Mouse (Mus musculus): Measurements from ENCODE around the gene Hdac9. TPM values are rescaled to one million over a fixed set of nuclear protein-coding genes. Genes with fewer than 3 reads are reported as not detected.

Gene Hdac9
- total and polyA plus RNA-seq, 2 experiments from 2014 or later, result 14.9 to 21.6 TPM

DNA sequence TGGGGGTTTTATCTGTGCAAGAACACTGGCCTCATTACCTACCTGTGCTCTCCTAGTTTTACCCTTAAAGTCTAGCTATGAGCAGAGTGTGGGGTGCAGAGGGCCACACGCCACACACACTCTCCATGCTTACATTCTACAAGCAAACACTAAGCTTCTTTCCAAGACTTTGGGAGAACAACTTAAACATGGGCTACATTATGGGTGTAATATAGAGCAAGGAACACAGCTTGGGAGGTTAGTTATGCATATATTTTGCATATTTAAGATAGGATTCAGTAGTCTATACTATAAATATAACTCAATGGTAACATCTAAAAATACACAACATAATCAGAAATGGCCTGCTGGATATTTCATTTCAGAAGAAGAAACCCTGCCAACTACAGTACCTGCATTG lies 80.8 kb downstream of the Hdac9 start:
- Histone ChIP-seq H3K9me3 (ENCODE audit: low read length) (no peaks in the 10 kb centered on the region), H3K9ac (no peak overlapping the region), H3K4me2 (ENCODE audit: low read depth) (no peak overlapping the region), H3K36me3 (ENCODE audit: insufficient read depth) (no peaks in the 10 kb centered on the region), H3K4me3 (ENCODE audit: low read depth, low read length) (no peak overlapping the region), H3K27ac (ENCODE audit: low read depth, low read length) (no peak overlapping the region), H3K4me1 (ENCODE audit: insufficient read depth) (no peaks in the 10 kb centered on the region), H3K27me3 (ENCODE audit: insufficient read depth, low read length) (no peaks in the 10 kb centered on the region)
- no peak for DNase-seq
- ATAC-seq, result peak; percentile 53
- WGBS, result 86% methylated on average over 1 of the region's 1 CpGs
- TF ChIP-seq CTCF (IDR thresholded peaks at IDR 0.05; ENCODE audit: low read depth), result no peak

DNA sequence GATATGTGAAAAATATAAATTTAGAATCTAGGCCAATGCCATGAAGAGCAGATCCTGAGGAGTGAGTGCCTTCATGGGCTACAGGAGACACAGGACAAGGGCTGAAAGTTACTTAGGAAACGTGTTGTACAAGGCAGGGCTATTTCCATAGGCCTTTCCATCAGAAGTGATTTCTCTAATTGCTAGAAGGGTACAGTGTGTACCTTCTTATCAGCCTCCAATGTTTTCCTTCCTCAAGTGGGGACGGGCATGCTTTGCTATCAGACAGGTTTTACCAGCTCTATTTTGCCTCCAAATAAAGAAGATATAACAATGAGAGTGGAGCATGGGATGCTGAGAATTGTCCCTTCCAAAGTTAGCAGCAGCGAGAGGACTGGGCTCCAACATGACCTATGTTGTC lies 81.4 kb downstream of the Hdac9 start:
- DNase-seq, result no peak
- TF ChIP-seq CTCF (IDR thresholded peaks at IDR 0.05; ENCODE audit: low read depth), result no peak
- no peaks in the 10 kb centered on the region for H3K9me3 ChIP-seq (ENCODE audit: low read length)
- no peaks in the 10 kb centered on the region for H3K27me3 ChIP-seq (ENCODE audit: insufficient read depth, low read length)
- no peaks in the 10 kb centered on the region for H3K36me3 ChIP-seq (ENCODE audit: insufficient read depth)
- 94% methylated on average over 3 of the region's 3 CpGs for WGBS
- ATAC-seq, result no peak
- H3K4me3 ChIP-seq (ENCODE audit: low read depth, low read length), result no peak overlapping the region
- no peak overlapping the region for H3K4me2 ChIP-seq (ENCODE audit: low read depth)
- no peaks in the 10 kb centered on the region for H3K4me1 ChIP-seq (ENCODE audit: insufficient read depth)
- H3K27ac ChIP-seq (ENCODE audit: low read depth, low read length), result no peak overlapping the region
- no peak overlapping the region for H3K9ac ChIP-seq

DNA sequence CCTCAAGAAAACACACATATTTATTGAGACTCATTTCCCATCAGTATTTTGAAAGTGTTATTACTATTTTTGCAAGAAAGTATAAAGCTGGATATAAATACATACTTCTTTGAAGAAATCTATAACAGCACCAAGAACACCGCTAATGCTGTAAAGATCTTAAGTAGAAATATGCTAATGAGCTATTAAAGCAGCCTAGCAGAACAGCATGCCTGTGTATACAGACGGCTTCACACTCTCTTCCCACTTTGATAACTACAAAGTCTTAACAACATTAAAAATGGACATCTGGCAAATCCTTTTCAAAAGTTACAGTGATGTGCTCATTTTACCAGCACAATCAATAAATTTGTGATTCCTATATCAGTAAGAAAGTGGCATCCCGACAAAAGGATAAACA lies 88.2 kb downstream of the Hdac9 start:
- no peaks in the 10 kb centered on the region for H3K4me1 ChIP-seq (ENCODE audit: insufficient read depth)
- H3K27me3 ChIP-seq (ENCODE audit: insufficient read depth, low read length), result no peaks in the 10 kb centered on the region
- no peaks in the 10 kb centered on the region for H3K9me3 ChIP-seq (ENCODE audit: low read length)
- ATAC-seq (no peak), DNase-seq (no peak)
- no peak overlapping the region for H3K9ac ChIP-seq
- TF ChIP-seq CTCF (IDR thresholded peaks at IDR 0.05; ENCODE audit: low read depth), result no peak
- H3K36me3 ChIP-seq (ENCODE audit: insufficient read depth), result no peaks in the 10 kb centered on the region
- WGBS, result 38% methylated on average over 3 of the region's 3 CpGs
- no peak overlapping the region for H3K4me3 ChIP-seq (ENCODE audit: low read depth, low read length)
- no peak overlapping the region for H3K4me2 ChIP-seq (ENCODE audit: low read depth)
- no peak overlapping the region for H3K27ac ChIP-seq (ENCODE audit: low read depth, low read length)

DNA sequence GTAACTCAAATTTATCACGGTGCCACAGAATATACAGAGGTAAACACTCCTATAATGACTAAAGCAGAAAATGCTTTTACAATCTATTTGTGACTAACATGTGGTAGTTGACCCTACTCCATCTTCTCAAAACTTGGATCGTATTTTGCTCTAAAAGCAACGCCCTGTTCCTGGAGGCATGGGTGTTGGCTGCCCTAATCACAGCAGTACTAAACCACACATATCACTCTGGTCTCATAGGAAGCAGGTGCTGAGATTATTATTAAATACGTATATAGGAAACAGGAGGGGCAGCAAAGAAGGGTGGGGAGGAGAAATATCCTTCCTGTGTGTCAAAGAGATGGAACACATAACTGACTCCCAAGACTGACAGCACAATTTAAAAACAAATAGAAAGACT lies 90.0 kb downstream of the Hdac9 start:
- Histone ChIP-seq H3K27ac (ENCODE audit: low read depth, low read length) (no peak overlapping the region), H3K4me2 (ENCODE audit: low read depth) (no peak overlapping the region), H3K9ac (no peak overlapping the region), H3K36me3 (ENCODE audit: insufficient read depth) (no peaks in the 10 kb centered on the region), H3K4me1 (ENCODE audit: insufficient read depth) (no peaks in the 10 kb centered on the region), H3K27me3 (ENCODE audit: insufficient read depth, low read length) (no peaks in the 10 kb centered on the region), H3K4me3 (ENCODE audit: low read depth, low read length) (no peak overlapping the region), H3K9me3 (ENCODE audit: low read length) (no peaks in the 10 kb centered on the region)
- TF ChIP-seq CTCF (IDR thresholded peaks at IDR 0.05; ENCODE audit: low read depth), result no peak
- DNase-seq (no peak), ATAC-seq (no peak)
- WGBS, result 97% methylated on average over 4 of the region's 4 CpGs

DNA sequence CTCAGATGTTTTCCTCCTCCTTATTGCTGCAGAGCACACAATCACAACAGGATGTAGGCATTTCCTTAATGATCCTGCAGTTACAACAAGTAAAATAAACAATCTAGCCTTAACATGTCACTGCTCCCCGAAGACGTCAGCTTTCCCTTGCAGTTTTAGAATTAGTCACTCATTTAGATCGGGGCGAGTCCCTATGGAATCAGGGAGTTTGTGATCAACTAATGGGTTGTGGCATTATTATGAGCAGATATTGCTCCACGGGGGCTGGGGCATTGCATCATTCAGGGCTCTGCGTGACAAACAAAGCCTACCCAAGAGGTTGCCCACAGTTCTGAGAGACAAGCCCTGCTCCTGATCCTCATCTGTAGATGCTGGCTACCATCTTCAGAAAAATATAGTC lies 96.7 kb downstream of the Hdac9 start:
- no peak overlapping the region for H3K9ac ChIP-seq

DNA sequence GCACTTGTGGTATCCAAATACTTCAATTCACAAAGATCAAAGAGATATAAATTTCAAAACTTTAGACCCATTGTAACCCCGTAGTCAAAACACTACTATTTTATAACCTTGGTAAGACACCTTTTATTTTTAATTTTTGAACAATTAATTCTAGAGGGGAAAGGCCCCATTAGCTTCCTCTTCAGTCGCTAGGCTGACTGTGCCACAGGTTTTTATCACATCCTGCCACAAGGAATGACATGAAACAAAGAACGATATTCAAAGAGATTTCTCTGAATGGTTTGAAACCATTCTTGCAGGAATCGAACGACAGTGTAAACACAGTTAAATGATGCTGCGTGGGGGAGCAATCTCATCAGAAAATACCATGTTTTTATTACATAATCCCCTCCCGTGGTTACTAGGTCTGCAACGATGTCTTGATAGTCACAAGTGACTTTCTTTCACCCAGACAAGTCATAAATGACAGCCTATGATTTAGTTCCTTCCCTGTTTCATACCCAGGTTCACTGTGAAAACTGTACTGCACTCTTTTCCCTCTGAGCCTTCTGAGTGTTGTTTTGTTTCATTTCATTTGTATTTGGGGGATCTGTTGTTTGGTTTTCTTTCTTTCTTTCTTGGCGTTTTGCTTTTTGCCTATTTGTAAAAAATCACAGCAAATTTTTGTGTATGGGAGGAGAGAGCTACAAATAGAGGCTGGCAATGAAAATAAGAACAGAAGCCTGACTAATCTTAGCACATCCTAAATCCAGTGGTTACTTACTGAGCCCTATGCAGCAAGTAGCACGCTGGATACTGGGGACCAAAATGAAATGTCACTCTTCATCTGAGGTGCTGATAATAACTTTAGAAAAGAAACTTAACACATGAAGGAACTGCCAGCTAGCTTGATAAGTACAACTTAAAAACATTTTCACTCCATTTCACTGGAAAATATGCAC lies 105.0 kb downstream of the Hdac9 start:
- WGBS, result 48% methylated on average over 10 of the region's 10 CpGs
- H3K36me3 ChIP-seq (ENCODE audit: insufficient read depth), result no peaks in the 10 kb centered on the region
- DNase-seq (no peak), ATAC-seq (no peak)
- H3K27ac ChIP-seq (ENCODE audit: low read depth, low read length), result no peak overlapping the region
- TF ChIP-seq CTCF (IDR thresholded peaks at IDR 0.05; ENCODE audit: low read depth), result no peak
- no peaks in the 10 kb centered on the region for H3K9me3 ChIP-seq (ENCODE audit: low read length)
- H3K27me3 ChIP-seq (ENCODE audit: insufficient read depth, low read length), result no peaks in the 10 kb centered on the region
- no peaks in the 10 kb centered on the region for H3K4me1 ChIP-seq (ENCODE audit: insufficient read depth)
- no peak overlapping the region for H3K4me3 ChIP-seq (ENCODE audit: low read depth, low read length)
- H3K9ac ChIP-seq, result no peak overlapping the region
- no peak overlapping the region for H3K4me2 ChIP-seq (ENCODE audit: low read depth)

More for the DNA sequence above, 96.7 kb downstream of the Hdac9 start:
- WGBS, result 72% methylated on average over 6 of the region's 6 CpGs
- no peak for TF ChIP-seq CTCF (IDR thresholded peaks at IDR 0.05; ENCODE audit: low read depth)
- DNase-seq (no peak), ATAC-seq (no peak)
- no peak overlapping the region for H3K27ac ChIP-seq (ENCODE audit: low read depth, low read length)
- no peak overlapping the region for H3K4me3 ChIP-seq (ENCODE audit: low read depth, low read length)
- no peak overlapping the region for H3K4me2 ChIP-seq (ENCODE audit: low read depth)
- H3K9me3 ChIP-seq (ENCODE audit: low read length), result no peaks in the 10 kb centered on the region
- no peaks in the 10 kb centered on the region for H3K36me3 ChIP-seq (ENCODE audit: insufficient read depth)
- no peaks in the 10 kb centered on the region for H3K4me1 ChIP-seq (ENCODE audit: insufficient read depth)
- H3K27me3 ChIP-seq (ENCODE audit: insufficient read depth, low read length), result no peaks in the 10 kb centered on the region

DNA sequence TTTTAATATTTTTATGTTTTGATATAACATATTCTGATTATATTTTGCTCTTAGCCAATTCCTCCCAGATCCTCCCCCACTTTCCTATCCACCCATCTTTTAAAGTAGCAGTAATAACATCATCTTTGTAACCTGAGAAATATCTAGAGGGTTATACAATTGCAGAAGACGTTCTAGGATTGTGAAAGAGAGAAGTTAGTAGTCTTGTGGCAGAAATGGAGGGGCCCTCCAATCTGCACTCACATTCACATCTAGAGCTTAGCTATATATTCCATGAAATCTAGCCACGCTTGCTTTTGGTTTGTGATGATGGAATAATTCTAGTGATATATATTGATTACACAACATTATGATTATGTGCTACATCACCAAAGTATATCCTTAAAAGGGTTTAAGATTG lies 106.7 kb downstream of the Hdac9 start:
- Histone ChIP-seq H3K4me2 (ENCODE audit: low read depth) (no peak overlapping the region), H3K4me3 (ENCODE audit: low read depth, low read length) (no peak overlapping the region), H3K36me3 (ENCODE audit: insufficient read depth) (no peaks in the 10 kb centered on the region), H3K9ac (no peak overlapping the region), H3K27ac (ENCODE audit: low read depth, low read length) (no peak overlapping the region), H3K9me3 (ENCODE audit: low read length) (no peaks in the 10 kb centered on the region), H3K4me1 (ENCODE audit: insufficient read depth) (no peaks in the 10 kb centered on the region), H3K27me3 (ENCODE audit: insufficient read depth, low read length) (no peaks in the 10 kb centered on the region)
- no peak for TF ChIP-seq CTCF (IDR thresholded peaks at IDR 0.05; ENCODE audit: low read depth)
- WGBS, result 89% methylated on average over 2 of the region's 2 CpGs
- ATAC-seq, result no peak
- DNase-seq, result no peak

Measured in forebrain, postnatal 0 days (tissue).